Mouse (Mus musculus): ENCODE data around the gene Gtdc1. TPM values are rescaled to one million over a fixed set of nuclear protein-coding genes. Genes with fewer than 3 reads are reported as not detected.

The Gtdc1 gene
- total and polyA plus RNA-seq, 3 experiments = 1.7 to 47.1 (median 28.7) TPM

DNA sequence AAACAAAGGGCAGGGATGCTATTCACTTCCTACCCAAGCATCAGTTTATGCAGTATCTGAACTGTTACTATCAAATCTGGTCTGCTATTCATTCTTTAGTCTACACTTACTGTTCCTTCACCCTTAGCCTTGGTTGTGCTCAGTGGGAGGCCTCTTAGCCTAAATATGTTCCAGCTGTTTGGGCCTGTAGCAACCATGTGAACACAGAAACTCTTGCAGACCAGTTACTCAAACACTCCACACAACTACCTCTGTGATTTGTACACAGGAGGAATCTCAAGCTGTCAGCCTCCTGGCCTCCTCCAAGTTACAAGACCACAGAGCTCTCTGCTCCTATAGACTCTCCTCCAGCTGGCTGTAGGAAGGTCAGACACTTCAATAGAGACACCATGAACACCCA lies 384.7 kb downstream of the Gtdc1 start:
- Histone ChIP-seq H3K36me3 (replicated peaks) (no peaks in the 10 kb centered on the region), H3K4me3 (ENCODE audit: low read depth, low read length) (no peak overlapping the region), H3K27me3 (ENCODE audit: insufficient read depth, low read length) (no peaks in the 10 kb centered on the region), H3K9me3 (replicated peaks) (no peaks in the 10 kb centered on the region), H3K4me1 (ENCODE audit: insufficient read depth, low read depth, low read length) (no peaks in the 10 kb centered on the region)
- no peak for DNase-seq (ENCODE audit: low spot score)
- TF ChIP-seq CTCF (IDR thresholded peaks at IDR 0.05; ENCODE audit: low read depth, low read length) (no peak), GATA2 (IDR thresholded peaks at IDR 0.05; ENCODE audit: borderline replicate concordance, low read depth, low read length) (no peak), POLR2AphosphoS5 (IDR thresholded peaks at IDR 0.05; ENCODE audit: insufficient replicate concordance, low read depth, low read length) (no peak), TAL1 (conservative IDR thresholded peaks at IDR 0.05; ENCODE audit: low read depth, low read length) (no peak), GATA1 (IDR thresholded peaks at IDR 0.05; ENCODE audit: borderline replicate concordance, low read length) (no peak)
- no peak for ATAC-seq (ENCODE audit: extremely low read depth, insufficient number of reproducible peaks, low FRiP score, poor library complexity, severe bottlenecking)

DNA sequence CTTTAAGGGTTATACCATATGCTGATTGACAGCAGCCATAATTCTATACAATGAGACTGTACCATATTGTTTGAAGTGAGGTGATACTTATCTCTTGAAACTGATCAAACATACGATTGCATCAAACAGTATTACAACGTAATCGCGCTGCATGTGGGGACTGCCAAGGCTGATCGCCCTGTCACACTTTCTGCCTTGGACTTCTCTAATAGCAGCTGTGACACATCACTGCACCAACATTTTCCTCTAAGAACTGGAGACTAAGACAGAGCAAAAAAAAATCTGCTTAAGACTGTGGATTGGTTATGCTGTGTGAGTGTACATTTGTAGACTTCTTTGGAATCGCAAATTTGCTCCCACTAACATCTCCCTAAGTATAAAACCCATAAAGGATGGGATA lies 385.7 kb downstream of the Gtdc1 start:
- Histone ChIP-seq H3K9me3 (replicated peaks) (no peaks in the 10 kb centered on the region), H3K4me1 (ENCODE audit: insufficient read depth, low read depth, low read length) (no peaks in the 10 kb centered on the region), H3K27me3 (ENCODE audit: insufficient read depth, low read length) (no peaks in the 10 kb centered on the region), H3K36me3 (replicated peaks) (no peaks in the 10 kb centered on the region), H3K4me3 (ENCODE audit: low read depth, low read length) (no peak overlapping the region)
- ATAC-seq (ENCODE audit: extremely low read depth, insufficient number of reproducible peaks, low FRiP score, poor library complexity, severe bottlenecking) (no peak), DNase-seq (ENCODE audit: low spot score) (no peak)
- TF ChIP-seq GATA1 (IDR thresholded peaks at IDR 0.05; ENCODE audit: borderline replicate concordance, low read length) = no peak
- TF ChIP-seq CTCF (IDR thresholded peaks at IDR 0.05; ENCODE audit: low read depth, low read length) = no peak
- TF ChIP-seq TAL1 (conservative IDR thresholded peaks at IDR 0.05; ENCODE audit: low read depth, low read length) = no peak
- no peak for TF ChIP-seq GATA2 (IDR thresholded peaks at IDR 0.05; ENCODE audit: borderline replicate concordance, low read depth, low read length)
- TF ChIP-seq POLR2AphosphoS5 (IDR thresholded peaks at IDR 0.05; ENCODE audit: insufficient replicate concordance, low read depth, low read length) = no peak

DNA sequence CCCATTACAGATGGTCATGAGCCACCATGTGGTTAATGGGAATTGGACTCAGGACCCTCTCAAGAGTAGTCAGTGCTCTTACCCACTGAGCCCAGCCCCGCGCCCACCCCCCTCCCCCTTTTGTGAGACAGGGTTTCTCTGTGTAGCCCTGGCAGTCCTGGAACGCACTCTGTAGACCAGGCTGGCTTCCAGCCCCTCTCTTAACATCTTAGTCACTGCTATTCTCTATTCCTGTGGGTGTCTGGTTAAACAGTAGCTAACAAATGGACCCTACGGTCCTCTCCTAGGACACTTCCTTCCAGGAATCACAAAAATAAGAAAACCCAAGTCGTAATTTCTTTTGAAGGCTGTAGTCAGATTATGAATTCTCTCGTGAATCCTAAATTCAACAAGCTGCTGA lies 386.6 kb downstream of the Gtdc1 start:
- no peaks in the 10 kb centered on the region for H3K36me3 ChIP-seq (replicated peaks)
- H3K9me3 ChIP-seq (replicated peaks) = no peaks in the 10 kb centered on the region
- no peaks in the 10 kb centered on the region for H3K27me3 ChIP-seq (ENCODE audit: insufficient read depth, low read length)
- ATAC-seq (ENCODE audit: extremely low read depth, insufficient number of reproducible peaks, low FRiP score, poor library complexity, severe bottlenecking) (no peak), DNase-seq (ENCODE audit: low spot score) (no peak)
- H3K4me1 ChIP-seq (ENCODE audit: insufficient read depth, low read depth, low read length) = no peaks in the 10 kb centered on the region
- TF ChIP-seq CTCF (IDR thresholded peaks at IDR 0.05; ENCODE audit: low read depth, low read length) (no peak), GATA1 (IDR thresholded peaks at IDR 0.05; ENCODE audit: borderline replicate concordance, low read length) (no peak), TAL1 (conservative IDR thresholded peaks at IDR 0.05; ENCODE audit: low read depth, low read length) (no peak), GATA2 (IDR thresholded peaks at IDR 0.05; ENCODE audit: borderline replicate concordance, low read depth, low read length) (no peak), POLR2AphosphoS5 (IDR thresholded peaks at IDR 0.05; ENCODE audit: insufficient replicate concordance, low read depth, low read length) (no peak)
- H3K4me3 ChIP-seq (ENCODE audit: low read depth, low read length) = no peak overlapping the region

DNA sequence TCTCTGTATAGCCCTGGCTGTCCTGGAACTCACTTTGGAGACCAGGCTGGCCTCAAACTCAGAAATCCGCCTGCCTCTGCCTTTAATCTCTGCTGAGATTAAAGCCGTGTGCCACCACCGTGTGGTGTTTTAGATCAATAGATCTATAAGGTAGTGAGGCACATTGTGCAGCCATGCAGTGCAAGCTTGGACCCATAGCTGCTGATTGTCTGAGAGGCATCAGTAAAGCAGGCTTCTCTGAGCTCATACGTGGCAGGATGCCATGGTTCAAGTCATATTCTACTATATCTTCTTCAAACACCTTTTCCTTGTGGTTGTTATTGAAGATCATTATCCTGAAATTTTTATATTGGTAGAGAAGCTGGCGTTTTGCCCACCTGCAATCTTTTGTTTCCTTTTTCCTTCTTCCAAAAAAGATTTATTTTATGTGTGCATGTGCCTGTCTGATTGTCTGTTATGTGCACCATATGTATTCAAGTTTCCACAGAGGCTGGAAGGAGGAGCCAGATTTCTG lies 388.3 kb downstream of the Gtdc1 start:
- Histone ChIP-seq H3K4me1 (ENCODE audit: insufficient read depth, low read depth, low read length) (no peaks in the 10 kb centered on the region), H3K9me3 (replicated peaks) (no peaks in the 10 kb centered on the region), H3K36me3 (replicated peaks) (no peaks in the 10 kb centered on the region), H3K27me3 (ENCODE audit: insufficient read depth, low read length) (peaks cover 5% of the 10 kb centered on the region; the same call in 1 of the 2 replicates), H3K4me3 (ENCODE audit: low read depth, low read length) (no peak overlapping the region)
- DNase-seq (ENCODE audit: low spot score) = no peak
- no peak for ATAC-seq (ENCODE audit: extremely low read depth, insufficient number of reproducible peaks, low FRiP score, poor library complexity, severe bottlenecking)
- TF ChIP-seq GATA2 (IDR thresholded peaks at IDR 0.05; ENCODE audit: borderline replicate concordance, low read depth, low read length) (no peak), GATA1 (IDR thresholded peaks at IDR 0.05; ENCODE audit: borderline replicate concordance, low read length) (no peak), TAL1 (conservative IDR thresholded peaks at IDR 0.05; ENCODE audit: low read depth, low read length) (no peak), CTCF (IDR thresholded peaks at IDR 0.05; ENCODE audit: low read depth, low read length) (no peak), POLR2AphosphoS5 (IDR thresholded peaks at IDR 0.05; ENCODE audit: insufficient replicate concordance, low read depth, low read length) (no peak)

DNA sequence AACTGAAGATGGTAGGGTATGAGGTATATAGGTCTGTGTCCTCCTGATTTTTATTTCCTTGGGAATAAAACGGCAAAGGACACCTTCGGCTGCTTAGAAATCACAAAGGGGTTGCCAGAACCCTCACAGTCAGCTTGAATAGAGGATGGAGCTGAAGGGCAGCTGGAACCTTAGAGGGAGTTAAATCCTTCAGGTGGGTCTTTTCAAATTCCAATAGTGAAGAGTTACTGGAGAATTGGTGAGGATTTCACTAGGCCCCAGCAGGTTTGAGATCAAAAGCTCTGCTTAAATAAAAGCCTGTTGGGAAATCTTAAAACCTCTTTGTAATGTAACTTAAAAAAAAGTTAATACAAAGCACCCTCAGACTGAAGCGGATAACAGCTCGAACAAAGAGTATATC lies 389.3 kb downstream of the Gtdc1 start:
- H3K36me3 ChIP-seq (replicated peaks) = no peaks in the 10 kb centered on the region
- DNase-seq (ENCODE audit: low spot score) (no peak), ATAC-seq (ENCODE audit: extremely low read depth, insufficient number of reproducible peaks, low FRiP score, poor library complexity, severe bottlenecking) (no peak)
- no peaks in the 10 kb centered on the region for H3K4me1 ChIP-seq (ENCODE audit: insufficient read depth, low read depth, low read length)
- H3K27me3 ChIP-seq (ENCODE audit: insufficient read depth, low read length) = peaks cover 5% of the 10 kb centered on the region; the same call in 1 of the 2 replicates
- H3K4me3 ChIP-seq (ENCODE audit: low read depth, low read length) = no peak overlapping the region
- TF ChIP-seq GATA2 (IDR thresholded peaks at IDR 0.05; ENCODE audit: borderline replicate concordance, low read depth, low read length) = no peak
- H3K9me3 ChIP-seq (replicated peaks) = no peaks in the 10 kb centered on the region

DNA sequence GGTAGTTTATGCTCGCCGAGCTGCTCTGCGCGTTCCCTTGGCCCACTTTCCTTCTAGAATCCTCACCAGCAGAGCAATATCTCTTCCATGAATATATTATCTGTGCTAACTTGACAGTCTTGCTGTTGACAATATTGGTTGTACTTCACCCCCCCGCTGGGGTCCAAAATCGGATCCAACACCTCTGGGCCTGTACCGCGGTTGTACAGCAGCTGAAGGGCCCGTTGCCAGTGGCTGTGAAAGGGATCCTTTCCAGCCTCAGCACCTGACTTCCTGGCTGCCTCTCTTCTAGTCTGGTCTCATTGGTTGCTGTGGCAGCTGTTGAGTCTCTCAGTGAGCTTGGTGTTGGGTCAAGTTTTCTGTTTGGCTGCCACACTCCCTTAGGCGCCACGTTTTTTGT lies 391.7 kb downstream of the Gtdc1 start:
- Histone ChIP-seq H3K36me3 (replicated peaks) (no peaks in the 10 kb centered on the region), H3K27me3 (ENCODE audit: insufficient read depth, low read length) (peaks cover 5% of the 10 kb centered on the region; the same call in 1 of the 2 replicates), H3K4me1 (ENCODE audit: insufficient read depth, low read depth, low read length) (no peaks in the 10 kb centered on the region), H3K9me3 (replicated peaks) (no peaks in the 10 kb centered on the region), H3K4me3 (ENCODE audit: low read depth, low read length) (no peak overlapping the region)
- DNase-seq (ENCODE audit: low spot score) = no peak
- ATAC-seq (ENCODE audit: extremely low read depth, insufficient number of reproducible peaks, low FRiP score, poor library complexity, severe bottlenecking) = no peak
- TF ChIP-seq GATA1 (IDR thresholded peaks at IDR 0.05; ENCODE audit: borderline replicate concordance, low read length) (no peak), CTCF (IDR thresholded peaks at IDR 0.05; ENCODE audit: low read depth, low read length) (no peak), GATA2 (IDR thresholded peaks at IDR 0.05; ENCODE audit: borderline replicate concordance, low read depth, low read length) (no peak), POLR2AphosphoS5 (IDR thresholded peaks at IDR 0.05; ENCODE audit: insufficient replicate concordance, low read depth, low read length) (no peak), TAL1 (conservative IDR thresholded peaks at IDR 0.05; ENCODE audit: low read depth, low read length) (no peak)

Data from G1E (cell line).